Mouse (Mus musculus) embryonic facial prominence, embryonic 15.5 days (tissue): ENCODE measurements at regions not wholly inside any gene's neighbourhood (a gene's known extent, or its start where the extent isn't known, plus 50 kb on each side); places are given as distances from the start of the nearest gene placed in this dataset.

Source experiments
- ATAC-seq: fragments of 200-750 bp; cut with Nextera tagmentation; 2 replicates; pipeline ENCODE4 v1.8.0; 2017; ENCODE audit warnings: low read depth, moderate TSS enrichment; ENCODE audit not compliant: insufficient number of reproducible peaks, low FRiP score, low TSS enrichment
- H3K27ac ChIP-seq: fragments of 300-500 bp; sonication (generic); replicated peaks from 2 replicates; pipeline ENCODE4 v1.5.1; 2015; ENCODE audit warnings: mild to moderate bottlenecking, inconsistent platforms
- H3K27me3 ChIP-seq: fragments of 300-500 bp; sonication (generic); 2 replicates; pipeline ENCODE4 v1.6.1; 2015; ENCODE audit warnings: inconsistent platforms
- H3K36me3 ChIP-seq: fragments of 300-500 bp; sonication (generic); 2 replicates; pipeline ENCODE4 v1.6.1; 2015; ENCODE audit warnings: mild to moderate bottlenecking, inconsistent platforms
- H3K4me1 ChIP-seq: fragments of 300-500 bp; sonication (generic); 2 replicates; pipeline ENCODE4 v1.6.1; 2015; ENCODE audit warnings: inconsistent platforms
- H3K4me2 ChIP-seq: fragments of 300-500 bp; sonication (generic); replicated peaks from 2 replicates; pipeline ENCODE4 v1.6.1; 2015; ENCODE audit warnings: mild to moderate bottlenecking, inconsistent platforms
- H3K4me3 ChIP-seq: fragments of 300-500 bp; sonication (generic); replicated peaks from 2 replicates; pipeline ENCODE4 v1.5.1; 2015; ENCODE audit warnings: mild to moderate bottlenecking, inconsistent platforms
- H3K9ac ChIP-seq: fragments of 300-500 bp; sonication (generic); 2 replicates; pipeline ENCODE4 v1.6.1; 2015; ENCODE audit warnings: inconsistent platforms
- H3K9me3 ChIP-seq: fragments of 300-500 bp; sonication (generic); replicated peaks from 2 replicates; pipeline ENCODE4 v1.6.1; 2016; ENCODE audit warnings: inconsistent platforms
- WGBS: fragments of 180-500 bp; shearing (Covaris S2); methylation state at CpG from one replicate; pipeline ENCODE4 v1.1.7; 2015; 5-methylcytosine and 5-hydroxymethylcytosine counted together

DNA sequence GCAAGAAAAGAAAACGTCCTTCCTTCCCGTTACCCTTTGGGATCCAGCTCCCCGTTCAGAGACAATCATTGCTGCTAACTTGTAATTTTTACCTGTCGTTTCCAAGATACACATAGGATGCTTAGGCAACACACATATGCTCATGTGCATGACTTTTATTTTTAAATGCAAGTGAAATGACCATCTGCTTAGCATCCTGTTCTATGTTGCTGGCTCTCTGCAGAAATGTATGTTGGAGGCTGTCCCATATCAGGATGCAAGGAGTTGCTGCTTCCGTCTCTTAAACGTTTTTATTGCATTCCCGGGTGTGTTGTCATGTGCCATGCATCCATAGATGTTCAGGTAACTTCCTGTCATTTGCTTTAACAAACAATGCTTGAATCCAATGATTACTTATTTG, 304.9 kb upstream of the Fam92a start:
- H3K4me1 ChIP-seq, result peaks cover 3% of the 10 kb centered on the region; the same call in 1 of the 2 replicates
- H3K27ac ChIP-seq, result 0 out of 2 replicates have a peak overlapping the region, but pooled peaks have one; percentile 17
- no peak overlapping the region for H3K4me2 ChIP-seq
- no peak overlapping the region for H3K4me3 ChIP-seq
- WGBS, result 40% methylated on average over 7 of the region's 7 CpGs
- H3K9me3 ChIP-seq, result no peaks in the 10 kb centered on the region
- ATAC-seq, result no peak
- H3K9ac ChIP-seq, result no peak overlapping the region
- H3K27me3 ChIP-seq, result no peaks in the 10 kb centered on the region
- H3K36me3 ChIP-seq, result no peaks in the 10 kb centered on the region

DNA sequence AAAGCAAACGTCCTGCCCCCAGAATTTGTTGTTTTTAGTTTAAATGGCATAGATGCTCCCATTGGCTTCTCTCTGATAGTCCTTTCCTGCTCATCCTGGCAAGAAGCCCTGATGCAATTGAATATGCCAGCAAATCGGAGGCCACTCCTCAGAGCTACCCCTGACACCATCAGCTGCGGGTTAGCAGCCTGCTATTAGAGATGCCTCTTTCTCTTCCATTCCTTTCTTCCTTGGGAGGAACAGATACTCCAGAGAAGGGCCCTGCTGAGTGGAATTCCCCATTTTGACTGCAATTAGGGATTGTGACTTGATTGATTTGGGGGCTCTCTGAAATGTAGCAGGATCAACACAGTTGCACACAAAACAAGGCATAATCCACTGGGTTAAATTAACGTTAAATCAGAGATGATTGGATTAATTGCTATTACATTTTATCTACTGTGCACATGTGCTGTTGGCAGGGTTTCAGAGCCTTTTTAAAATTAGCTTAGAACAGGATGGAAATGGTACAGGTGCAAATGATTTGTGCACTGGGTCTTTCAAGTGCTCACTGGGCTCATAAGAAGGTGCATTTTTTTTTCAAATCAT, 303.3 kb upstream of the Fam92a start:
- H3K27me3 ChIP-seq, result no peaks in the 10 kb centered on the region
- no peak for ATAC-seq
- H3K4me2 ChIP-seq, result no peak overlapping the region
- no peak overlapping the region for H3K4me3 ChIP-seq
- no peaks in the 10 kb centered on the region for H3K9me3 ChIP-seq
- no peaks in the 10 kb centered on the region for H3K36me3 ChIP-seq
- peaks cover 3% of the 10 kb centered on the region; the same call in 1 of the 2 replicates for H3K4me1 ChIP-seq
- H3K27ac ChIP-seq, result no peak overlapping the region
- WGBS, result 46% methylated on average over 4 of the region's 4 CpGs
- no peak overlapping the region for H3K9ac ChIP-seq

DNA sequence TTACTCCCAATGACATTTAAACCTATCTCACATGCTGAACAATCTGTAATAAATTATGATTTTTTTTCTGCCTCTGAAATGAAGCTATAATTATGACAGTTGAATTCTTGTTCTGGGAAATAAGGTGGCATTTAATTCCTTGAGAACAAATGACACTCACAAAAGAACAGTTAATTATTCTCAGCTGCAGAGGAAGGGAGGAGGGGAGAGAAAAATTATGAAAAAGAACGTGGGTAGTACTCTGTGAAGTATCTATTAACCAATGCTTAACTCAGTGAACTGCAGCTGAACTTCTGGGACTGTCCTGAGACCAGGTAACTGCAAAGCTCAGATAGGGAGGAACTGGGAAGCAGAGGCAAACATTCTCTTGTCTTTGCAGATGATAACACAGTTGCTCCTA, 302.6 kb upstream of the Fam92a start:
- H3K9ac ChIP-seq, result no peak overlapping the region
- H3K27ac ChIP-seq, result no peak overlapping the region
- H3K27me3 ChIP-seq, result no peaks in the 10 kb centered on the region
- H3K4me1 ChIP-seq, result peaks cover 3% of the 10 kb centered on the region; the same call in 1 of the 2 replicates
- H3K36me3 ChIP-seq, result no peaks in the 10 kb centered on the region
- no peaks in the 10 kb centered on the region for H3K9me3 ChIP-seq
- no peak overlapping the region for H3K4me3 ChIP-seq
- ATAC-seq, result no peak
- 20% methylated on average over 1 of the region's 1 CpGs for WGBS
- H3K4me2 ChIP-seq, result no peak overlapping the region

DNA sequence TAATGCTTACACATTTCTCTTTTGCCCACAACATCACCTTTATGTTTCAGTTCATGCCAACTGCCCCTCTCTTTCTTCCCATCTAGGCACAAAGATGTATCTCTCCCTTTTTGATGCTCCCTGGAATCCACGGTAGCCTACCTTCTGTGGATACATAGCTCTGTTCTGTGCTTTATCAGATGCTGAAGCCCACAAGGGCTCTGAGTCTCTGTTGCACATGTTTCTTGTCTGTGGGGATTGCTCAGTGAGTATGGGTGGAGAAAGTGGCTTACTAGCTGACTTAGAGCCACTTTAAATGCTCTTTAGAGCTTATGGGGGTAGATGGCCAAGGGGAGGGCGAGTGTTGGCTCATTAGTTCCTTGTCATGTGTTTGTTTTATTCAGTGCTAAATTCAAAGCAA, 289.9 kb upstream of the Fam92a start:
- Histone ChIP-seq H3K4me2 (no peak overlapping the region), H3K9me3 (no peaks in the 10 kb centered on the region), H3K4me3 (no peak overlapping the region), H3K27me3 (no peaks in the 10 kb centered on the region), H3K36me3 (no peaks in the 10 kb centered on the region), H3K9ac (no peak overlapping the region), H3K4me1 (peaks cover 4% of the 10 kb centered on the region; the same call in 1 of the 2 replicates), H3K27ac (no peak overlapping the region)
- no peak for ATAC-seq
- WGBS, result 73% methylated on average over 2 of the region's 2 CpGs

DNA sequence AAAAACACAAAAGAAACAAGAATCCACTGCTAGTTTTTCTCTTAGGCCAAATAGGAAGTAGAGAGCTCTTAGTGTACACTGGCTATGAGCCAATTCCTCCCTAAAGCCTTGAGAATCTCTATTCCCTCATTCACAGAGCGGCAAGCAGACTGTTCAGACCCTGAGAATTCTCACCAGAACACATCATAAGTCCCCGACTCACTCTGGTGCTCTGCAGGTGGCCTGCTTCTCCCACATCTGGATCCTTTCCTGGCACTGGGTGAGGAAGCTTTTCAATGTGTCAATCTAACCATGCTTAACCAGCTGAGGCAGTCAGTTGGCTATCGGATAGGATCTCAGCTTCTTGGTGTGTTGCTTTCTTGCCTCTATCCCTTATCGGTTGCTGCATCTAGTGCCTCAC, 289.4 kb upstream of the Fam92a start:
- no peak overlapping the region for H3K4me3 ChIP-seq
- H3K27ac ChIP-seq, result no peak overlapping the region
- H3K4me2 ChIP-seq, result no peak overlapping the region
- peaks cover 4% of the 10 kb centered on the region; the same call in 1 of the 2 replicates for H3K4me1 ChIP-seq
- no peaks in the 10 kb centered on the region for H3K9me3 ChIP-seq
- H3K36me3 ChIP-seq, result no peaks in the 10 kb centered on the region
- no peak overlapping the region for H3K9ac ChIP-seq
- no peaks in the 10 kb centered on the region for H3K27me3 ChIP-seq
- 34% methylated on average over 4 of the region's 4 CpGs for WGBS
- ATAC-seq, result no peak

DNA sequence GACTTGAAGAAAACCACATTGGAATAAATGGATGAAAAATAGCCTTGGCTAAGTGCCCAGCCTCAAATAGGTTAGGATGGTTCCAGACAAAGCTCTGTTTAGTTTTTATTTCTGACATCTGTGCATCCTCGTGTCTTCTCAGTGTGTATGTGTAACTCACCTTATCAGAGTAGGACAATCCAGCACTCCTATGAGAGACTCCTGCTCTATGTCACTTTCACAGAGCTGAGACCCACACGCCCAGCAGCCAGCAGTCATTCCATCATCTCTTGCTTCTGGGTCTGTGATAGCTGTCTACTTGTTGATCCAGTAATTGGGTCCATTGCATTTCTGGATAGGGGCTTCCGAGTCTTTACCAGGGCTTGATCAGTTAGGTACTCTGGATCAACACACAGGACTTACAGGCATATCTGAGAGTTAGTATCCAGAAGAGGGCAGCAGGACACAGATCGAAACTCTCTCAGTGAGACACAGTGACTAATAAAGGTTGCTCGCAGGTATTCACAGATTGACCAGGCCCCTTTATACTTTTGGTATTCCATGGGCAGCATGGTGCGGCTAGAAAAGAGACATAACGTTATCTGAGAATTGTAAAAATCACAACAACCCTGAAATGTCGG, 286.3 kb upstream of the Fam92a start:
- ATAC-seq, result no peak
- Histone ChIP-seq H3K27me3 (no peaks in the 10 kb centered on the region), H3K36me3 (no peaks in the 10 kb centered on the region), H3K4me1 (peaks cover 4% of the 10 kb centered on the region; the same call in 1 of the 2 replicates), H3K9me3 (no peaks in the 10 kb centered on the region), H3K4me2 (no peak overlapping the region), H3K4me3 (no peak overlapping the region), H3K9ac (no peak overlapping the region), H3K27ac (no peak overlapping the region)
- 71% methylated on average over 8 of the region's 8 CpGs for WGBS

DNA sequence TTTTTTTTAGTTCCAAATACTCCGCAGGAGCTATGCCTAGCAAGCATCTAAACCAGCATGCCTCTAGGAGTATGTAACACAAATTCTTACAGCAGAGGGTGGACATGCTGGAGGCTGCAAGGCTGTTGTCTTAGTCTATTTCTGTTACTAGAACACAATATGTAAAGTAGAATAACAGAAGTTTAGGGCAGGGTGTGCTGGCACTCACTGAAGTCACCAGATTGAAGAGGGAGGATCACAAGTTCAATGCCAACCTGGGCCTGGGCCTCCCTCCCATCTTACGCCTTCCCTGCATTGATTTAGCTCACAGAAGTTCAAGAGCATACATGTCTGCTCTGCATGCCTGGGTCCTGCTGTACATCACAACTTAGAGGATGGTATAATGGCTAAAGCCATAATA, 280.3 kb upstream of the Fam92a start:
- Histone ChIP-seq H3K9me3 (no peaks in the 10 kb centered on the region), H3K4me1 (no peaks in the 10 kb centered on the region), H3K4me2 (no peak overlapping the region), H3K4me3 (no peak overlapping the region), H3K9ac (no peak overlapping the region), H3K27me3 (no peaks in the 10 kb centered on the region), H3K27ac (no peak overlapping the region), H3K36me3 (no peaks in the 10 kb centered on the region)
- 89% methylated on average over 2 of the region's 2 CpGs for WGBS
- ATAC-seq, result no peak

DNA sequence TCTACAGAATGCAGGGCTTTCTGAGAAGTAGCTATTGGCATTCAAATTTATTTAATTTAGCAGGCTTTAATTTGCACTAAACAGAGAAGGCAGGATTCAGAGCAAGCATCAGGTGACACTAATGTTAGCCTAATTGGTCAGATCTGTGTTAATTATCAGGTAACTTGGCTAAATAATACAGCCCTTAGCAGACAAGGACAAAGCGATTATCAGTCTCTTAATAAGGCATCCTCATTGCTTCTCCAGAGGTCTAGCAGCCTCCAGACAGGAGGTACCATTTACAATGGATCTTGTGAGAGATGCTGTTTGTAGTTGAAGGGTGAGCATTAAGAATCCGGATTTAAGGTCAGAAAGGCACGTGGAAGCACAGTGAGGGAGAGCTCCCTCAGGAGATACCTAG, 253.7 kb upstream of the Fam92a start:
- Histone ChIP-seq H3K4me2 (no peak overlapping the region), H3K27ac (no peak overlapping the region), H3K9ac (no peak overlapping the region), H3K9me3 (no peaks in the 10 kb centered on the region), H3K4me3 (no peak overlapping the region), H3K27me3 (no peaks in the 10 kb centered on the region), H3K4me1 (0 out of 2 replicates have a peak, but pooled peaks cover 3% of the 10 kb centered on the region), H3K36me3 (no peaks in the 10 kb centered on the region)
- WGBS, result 20% methylated on average over 3 of the region's 3 CpGs
- ATAC-seq, result no peak

DNA sequence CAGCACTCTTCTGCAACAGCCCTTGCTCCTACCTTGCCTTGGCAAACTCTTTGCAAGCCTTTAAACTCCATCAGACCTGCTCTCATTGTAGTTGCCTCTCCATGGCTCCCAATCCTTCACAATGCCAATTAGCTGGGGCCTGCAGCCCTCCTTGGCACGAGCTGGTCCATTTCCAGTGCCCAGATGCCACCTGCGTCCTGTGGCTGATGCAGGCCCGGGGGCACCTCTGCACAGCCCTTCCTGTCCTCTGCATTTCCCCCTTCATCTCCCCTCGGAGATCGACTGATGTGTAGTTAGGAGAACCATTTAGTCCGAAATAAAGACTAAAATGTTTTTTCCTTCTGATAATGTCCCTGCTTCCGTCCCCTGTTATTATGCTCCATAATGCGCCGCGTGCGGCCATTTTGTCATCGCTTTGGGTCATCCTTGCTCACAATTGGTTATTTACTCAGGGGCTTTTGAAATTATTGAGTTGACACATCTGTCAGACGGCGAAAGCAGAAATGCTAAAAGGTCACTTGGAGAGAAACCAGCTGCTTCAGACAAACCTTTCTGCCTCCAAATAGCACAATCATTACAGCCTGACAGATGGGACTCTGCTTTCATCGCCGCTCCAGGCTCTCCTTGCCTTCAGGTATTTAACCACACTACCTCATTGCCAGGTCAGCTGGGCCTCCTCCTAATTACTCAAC, 250.0 kb upstream of the Fam92a start:
- H3K4me1 ChIP-seq, result peaks cover 5% of the 10 kb centered on the region; the same call in 1 of the 2 replicates
- no peak overlapping the region for H3K9ac ChIP-seq
- H3K27ac ChIP-seq, result no peak overlapping the region
- no peak overlapping the region for H3K4me2 ChIP-seq
- ATAC-seq, result no peak
- no peak overlapping the region for H3K4me3 ChIP-seq
- 67% methylated on average over 16 of the region's 16 CpGs for WGBS
- H3K36me3 ChIP-seq, result no peaks in the 10 kb centered on the region
- H3K27me3 ChIP-seq, result no peaks in the 10 kb centered on the region
- H3K9me3 ChIP-seq, result no peaks in the 10 kb centered on the region

DNA sequence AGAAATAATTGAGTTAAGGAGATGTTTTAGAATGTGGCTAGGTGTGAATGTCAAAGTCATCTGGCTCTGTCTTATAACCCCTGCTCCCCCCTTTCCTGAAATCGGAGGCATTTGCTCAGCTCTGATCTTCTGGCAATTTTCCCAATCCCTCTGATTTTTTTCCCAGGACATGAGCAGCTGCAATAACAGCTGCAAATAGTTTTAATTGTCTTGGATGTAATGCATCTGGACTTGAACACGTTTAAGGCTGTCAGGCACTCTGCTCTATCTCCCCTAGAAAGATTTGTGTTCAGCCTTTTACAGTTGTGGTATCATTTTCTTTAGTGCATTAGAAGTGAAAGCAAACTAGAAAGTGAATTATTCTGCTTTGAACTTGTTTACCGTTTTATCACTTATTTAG, 246.3 kb upstream of the Fam92a start:
- Histone ChIP-seq H3K4me1 (peaks cover 5% of the 10 kb centered on the region; the same call in 1 of the 2 replicates), H3K4me2 (no peak overlapping the region), H3K27me3 (no peaks in the 10 kb centered on the region), H3K9me3 (no peaks in the 10 kb centered on the region), H3K36me3 (no peaks in the 10 kb centered on the region), H3K9ac (no peak overlapping the region), H3K27ac (no peak overlapping the region), H3K4me3 (no peak overlapping the region)
- ATAC-seq, result no peak
- 24% methylated on average over 3 of the region's 3 CpGs for WGBS

DNA sequence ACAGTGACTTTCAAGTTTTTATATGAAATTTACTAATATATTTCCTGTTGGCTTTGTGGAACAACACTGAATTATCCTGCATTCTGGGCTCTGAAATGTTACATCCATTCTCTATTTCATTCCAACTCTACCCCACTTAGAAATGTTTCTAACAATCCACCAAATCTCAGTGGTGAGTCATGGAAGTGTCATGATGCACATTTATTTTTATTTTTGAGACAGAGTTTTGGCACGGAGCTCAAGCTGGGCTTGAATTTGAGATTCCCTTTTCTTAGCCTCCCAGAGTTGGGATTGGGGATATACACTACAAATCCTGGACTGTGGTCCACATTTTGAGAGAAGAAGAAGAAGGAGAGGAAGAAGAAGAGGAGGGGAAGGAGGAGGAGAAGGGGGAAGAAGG, 223.5 kb upstream of the Fam92a start:
- Histone ChIP-seq H3K9ac (no peak overlapping the region), H3K36me3 (no peaks in the 10 kb centered on the region), H3K4me2 (no peak overlapping the region), H3K27ac (no peak overlapping the region), H3K4me3 (no peak overlapping the region), H3K4me1 (no peaks in the 10 kb centered on the region), H3K9me3 (no peaks in the 10 kb centered on the region), H3K27me3 (no peaks in the 10 kb centered on the region)
- 71% methylated on average over 1 of the region's 1 CpGs for WGBS
- ATAC-seq, result no peak
